Mouse (Mus musculus) thymus, adult 2 months (tissue): ENCODE measurements around the gene Garem2. TPM values are rescaled to one million over a fixed set of nuclear protein-coding genes. Genes with fewer than 3 reads are reported as not detected.

Experiments used
- DNase-seq: peaks from one replicate; pipeline ENCODE4 v3.0.0; 2021
- H3K27ac ChIP-seq: fragments of 200-500 bp; 2 replicates; pipeline ENCODE4 v1.5.1; 2012; ENCODE audit warnings: low read length, control low read depth; ENCODE audit not compliant: control insufficient read depth, insufficient read depth
- H3K27me3 ChIP-seq: fragments of 200-500 bp; 2 replicates; pipeline ENCODE4 v1.6.1; 2012; ENCODE audit warnings: mild to moderate bottlenecking, low read length, moderate library complexity, mixed read lengths; ENCODE audit not compliant: control insufficient read depth, insufficient read depth
- H3K36me3 ChIP-seq: fragments of 200-500 bp; 2 replicates; pipeline ENCODE4 v1.6.1; 2012; ENCODE audit warnings: mild to moderate bottlenecking, low read length, moderate library complexity; ENCODE audit not compliant: control insufficient read depth, insufficient read depth
- H3K4me1 ChIP-seq: fragments of 200-500 bp; replicated peaks from 2 replicates; pipeline ENCODE4 v1.6.1; 2012; ENCODE audit warnings: low read length; ENCODE audit not compliant: control insufficient read depth, insufficient read depth
- H3K4me3 ChIP-seq: fragments of 200-500 bp; 2 replicates; pipeline ENCODE4 v1.5.1; 2012; ENCODE audit warnings: mild to moderate bottlenecking, low read length, control low read depth, moderate library complexity; ENCODE audit not compliant: control insufficient read depth, insufficient read depth
- CTCF ChIP-seq: fragments of 200-500 bp; IDR thresholded peaks from 2 replicates; pipeline ENCODE4 v1.5.1; 2012; ENCODE audit warnings: mild to moderate bottlenecking, control low read depth, low read length, moderate library complexity, borderline replicate concordance; ENCODE audit not compliant: control insufficient read depth, poor library complexity, insufficient read depth; ENCODE audit errors: extremely low read depth
- POLR2A ChIP-seq: fragments of 200-500 bp; IDR thresholded peaks from 2 replicates; pipeline ENCODE4 v1.6.1; 2012; ENCODE audit warnings: mild to moderate bottlenecking, low read length, control low read depth, moderate library complexity; ENCODE audit not compliant: control insufficient read depth, poor library complexity, insufficient read depth; ENCODE audit errors: extremely low read depth
- WGBS: fragments of 180-500 bp; shearing (Covaris S2); methylation state at CpG from one replicate; pipeline ENCODE4 v1.1.7; 2018; 5-methylcytosine and 5-hydroxymethylcytosine counted together
- polyA plus RNA-seq: library from polyadenylated mRNA; depleted of rRNA; stranded (reverse); fragments of >200 nt; gene quantifications from 2 replicates; pipeline ENCODE4 v1.2.3, GENCODE M21; 2012

Garem2 gene
- polyA plus RNA-seq, 1 experiment, result 0.09 TPM

- Histone ChIP-seq H3K27me3 (peaks cover 21% of the 10 kb centered on the region), H3K36me3 (no peaks in the 10 kb centered on the region), H3K4me3 (peak within 1 kb of the TSS; percentile 21; the same call in 1 of the 2 replicates), H3K27ac (no peak within 1 kb of the TSS), H3K4me1 (peaks cover 4% of the 10 kb centered on the region)
- DNase-seq, result no peak
- TF ChIP-seq CTCF (no peak), POLR2A (no peak)
- WGBS, result 9% methylated on average over 29 of the region's 29 CpGs
These were observed 823 bp downstream of the Garem2 start, which contains the start of gene 3110082J24Rik for GRCm38 (mm10) chr5:30105668-30106300. 3110082J24Rik (minus strand) TSS chr5:30106086.

DNA sequence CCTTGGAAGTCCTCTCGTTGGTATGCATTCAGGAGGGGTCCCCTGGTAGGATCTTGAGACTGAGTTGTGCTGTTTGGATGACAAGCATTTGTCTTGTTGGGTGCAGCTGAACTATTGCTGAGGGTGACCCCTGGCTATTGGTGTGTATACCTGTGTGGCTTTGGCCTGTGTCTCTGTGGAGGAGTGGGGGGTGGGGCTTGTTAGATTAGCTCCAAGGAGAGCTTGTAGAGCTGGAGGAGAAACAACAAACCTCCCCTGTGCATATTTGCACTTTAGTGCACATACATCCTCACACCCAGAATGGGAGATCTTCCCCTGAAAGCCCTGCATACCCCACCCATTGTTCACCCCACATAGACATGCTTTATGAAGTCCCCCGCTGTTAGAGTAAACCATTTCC, 1.8 kb downstream of the Garem2 start:
- Histone ChIP-seq H3K27ac (no peak overlapping the region), H3K36me3 (no peaks in the 10 kb centered on the region), H3K4me1 (peaks cover 4% of the 10 kb centered on the region), H3K4me3 (no peak overlapping the region), H3K27me3 (peaks cover 21% of the 10 kb centered on the region)
- 33% methylated on average over 2 of the region's 2 CpGs for WGBS
- TF ChIP-seq POLR2A (no peak), CTCF (no peak)
- DNase-seq, result no peak

- DNase-seq, result no peak
- H3K27me3 ChIP-seq, result peaks cover 21% of the 10 kb centered on the region
- H3K36me3 ChIP-seq, result no peaks in the 10 kb centered on the region
- 36% methylated on average over 7 of the region's 7 CpGs for WGBS
- H3K4me1 ChIP-seq, result peaks cover 4% of the 10 kb centered on the region
- H3K27ac ChIP-seq, result no peak overlapping the region
- no peak for TF ChIP-seq CTCF
- TF ChIP-seq POLR2A, result no peak
- no peak overlapping the region for H3K4me3 ChIP-seq
These were observed 2.2 kb downstream of the Garem2 start for GRCm38 (mm10) chr5:30107186-30107585.

DNA sequence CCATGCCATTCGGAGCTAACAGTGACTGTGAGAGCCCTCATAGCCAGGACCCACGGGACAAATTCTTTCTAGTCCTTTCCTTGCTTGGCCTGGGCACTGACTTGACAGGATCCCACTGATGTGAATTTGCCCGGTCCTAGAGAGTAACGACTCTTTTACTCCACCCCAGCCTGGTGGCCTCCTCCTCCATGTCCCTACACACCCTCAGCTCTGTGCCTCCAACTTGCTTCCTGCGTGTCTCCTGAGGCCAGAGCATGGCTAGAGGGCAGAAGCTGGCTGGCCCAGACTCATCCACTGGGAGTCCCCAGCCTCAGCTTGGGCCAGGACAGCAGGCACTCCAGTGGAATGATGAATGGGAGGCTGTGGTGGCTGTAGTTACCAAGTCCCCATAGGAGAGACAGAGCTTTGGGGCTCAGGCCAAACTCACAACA, 2.7 kb downstream of the Garem2 start:
- H3K4me1 ChIP-seq, result peaks cover 4% of the 10 kb centered on the region
- H3K36me3 ChIP-seq, result no peaks in the 10 kb centered on the region
- 33% methylated on average over 5 of the region's 5 CpGs for WGBS
- no peak overlapping the region for H3K4me3 ChIP-seq
- peaks cover 21% of the 10 kb centered on the region for H3K27me3 ChIP-seq
- TF ChIP-seq POLR2A, result no peak
- no peak for TF ChIP-seq CTCF
- no peak overlapping the region for H3K27ac ChIP-seq
- no peak for DNase-seq

GRCm38 (mm10) chr5:30108233-30108632, 3.3 kb downstream of the Garem2 start:
- no peak for DNase-seq
- H3K27ac ChIP-seq, result no peak overlapping the region
- peaks cover 21% of the 10 kb centered on the region for H3K27me3 ChIP-seq
- no peak overlapping the region for H3K4me3 ChIP-seq
- peaks cover 4% of the 10 kb centered on the region for H3K4me1 ChIP-seq
- 92% methylated on average over 6 of the region's 6 CpGs for WGBS
- H3K36me3 ChIP-seq, result no peaks in the 10 kb centered on the region
- TF ChIP-seq POLR2A, result no peak
- TF ChIP-seq CTCF, result no peak

DNA sequence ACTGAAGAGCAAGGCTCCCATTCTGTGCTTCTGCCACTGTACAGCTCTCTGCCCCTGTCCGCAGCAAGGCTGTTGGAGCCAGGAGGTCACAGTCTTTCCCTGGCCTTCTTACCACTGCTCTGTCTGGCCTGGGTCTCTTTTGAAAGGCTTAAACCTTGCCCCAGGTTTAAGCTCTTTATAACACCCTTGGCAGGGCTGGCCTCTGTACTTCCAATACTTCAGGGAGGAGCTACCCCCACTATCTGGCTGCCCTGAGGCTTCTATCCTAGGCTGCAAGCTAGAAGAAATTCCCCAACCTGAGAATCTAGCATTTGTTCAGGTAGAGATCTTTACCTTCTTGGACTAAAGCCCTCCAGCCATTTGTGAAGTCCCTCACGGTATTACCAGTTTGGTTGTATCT, 4.9 kb downstream of the Garem2 start:
- H3K27ac ChIP-seq, result no peak overlapping the region
- no peak for DNase-seq
- H3K4me1 ChIP-seq, result peaks cover 14% of the 10 kb centered on the region
- no peak overlapping the region for H3K4me3 ChIP-seq
- no peak for TF ChIP-seq CTCF
- H3K27me3 ChIP-seq, result peaks cover 15% of the 10 kb centered on the region
- 86% methylated on average over 2 of the region's 2 CpGs for WGBS
- H3K36me3 ChIP-seq, result no peaks in the 10 kb centered on the region
